Mouse (Mus musculus) cerebellum, adult 2 months (tissue): ENCODE results near the gene Ehd4.

Experiments used
- CTCF ChIP-seq: fragments of 200-500 bp; IDR thresholded peaks from 2 replicates; pipeline ENCODE4 v1.5.1; 2011; ENCODE audit warnings: low read depth, mild to moderate bottlenecking, control low read depth, low read length, moderate library complexity, borderline replicate concordance; ENCODE audit not compliant: insufficient read depth
- POLR2A ChIP-seq: fragments of 200-500 bp; IDR thresholded peaks from 2 replicates; pipeline ENCODE4 v1.6.1; 2011; ENCODE audit warnings: low read length, control low read depth, borderline replicate concordance; ENCODE audit not compliant: insufficient read depth

DNA sequence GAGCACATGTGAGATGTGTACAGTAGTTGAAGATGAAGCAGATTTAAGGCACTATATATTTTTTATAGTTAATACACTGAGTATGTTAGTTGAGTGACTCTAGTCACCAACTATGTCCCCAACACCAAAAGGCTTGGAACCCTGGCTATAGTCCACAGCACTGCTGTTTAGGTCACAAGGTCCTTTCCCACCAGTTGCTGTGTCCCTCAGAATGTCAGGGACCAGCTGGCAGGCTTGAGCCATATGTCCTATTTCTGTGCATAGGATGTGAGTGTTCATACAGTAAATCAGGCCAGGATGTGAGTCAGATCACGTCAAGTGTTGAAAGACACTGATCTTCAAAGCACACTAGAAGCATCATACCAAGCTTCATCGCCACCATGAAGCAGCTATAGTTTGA, 29.5 kb downstream of the Ehd4 start:
- no peak for TF ChIP-seq POLR2A
- TF ChIP-seq CTCF, result no peak
